Mouse (Mus musculus) bone marrow macrophage, adult 2 months (primary cell): Measurements from ENCODE around the gene Ppfia2.

ENCODE experiments used
- CTCF ChIP-seq: IDR thresholded peaks from 2 replicates; pipeline ENCODE4 v1.5.1; 2012; ENCODE audit warnings: low read depth, mild to moderate bottlenecking, low read length, moderate library complexity
- POLR2A ChIP-seq: IDR thresholded peaks from 2 replicates; pipeline ENCODE4 v1.6.1; 2012; ENCODE audit warnings: mild to moderate bottlenecking, low read depth, low read length, borderline replicate concordance

GRCm38 (mm10) chr10:106824215-106824614 is 354.1 kb downstream of the Ppfia2 start:
- TF ChIP-seq POLR2A (no peak), CTCF (no peak)
